Mouse (Mus musculus) brown adipose tissue, adult 24 weeks (tissue): ENCODE results near the gene H2afb1. TPM values are rescaled to one million over a fixed set of nuclear protein-coding genes. Genes with fewer than 3 reads are reported as not detected.
"Not testable (repeated sequence)": the region's sequence is repeated elsewhere in the genome, so short reads cannot be mapped to it uniquely, and the experiment has no call there.

Experiments
- H3K27ac ChIP-seq: fragments of 200-500 bp; replicated peaks from 2 replicates; pipeline ENCODE4 v1.5.1; 2012; ENCODE audit warnings: low read depth, mild to moderate bottlenecking, low read length
- H3K4me1 ChIP-seq: fragments of 200-500 bp; 2 replicates; pipeline ENCODE4 v1.6.1; 2012; ENCODE audit warnings: low read length, mixed read lengths; ENCODE audit not compliant: control insufficient read depth, insufficient read depth, insufficient read length
- H3K4me3 ChIP-seq: fragments of 200-500 bp; 2 replicates; pipeline ENCODE4 v1.5.1; 2012; ENCODE audit warnings: low read depth, mild to moderate bottlenecking, low read length, moderate library complexity; ENCODE audit not compliant: insufficient read depth
- polyA plus RNA-seq: library from polyadenylated mRNA; stranded (reverse); fragments of >200 nt; gene quantifications from 2 replicates; pipeline ENCODE4 v1.2.4, GENCODE M21; 2012; ENCODE audit not compliant: missing spikeins, insufficient read depth, insufficient read length

The H2afb1 gene
- polyA plus RNA-seq: not detected in 2 replicates

GRCm38 (mm10) chrX:117014457-117014856 lies at the start of gene H2afb1:
H2afb1 (plus strand) TSS chrX:117014757.
- H3K4me1 ChIP-seq, H3K4me3 ChIP-seq, H3K27ac ChIP-seq: not testable (repeated sequence)

GRCm38 (mm10) chrX:117036085-117036484 lies 21.5 kb downstream of the H2afb1 start:
- Histone ChIP-seq H3K4me3 (no peak overlapping the region), H3K4me1 (no peaks in the 10 kb centered on the region), H3K27ac (no peak overlapping the region)
